Mouse (Mus musculus) hindbrain, embryonic 15.5 days (tissue): Measurements from ENCODE around the gene Atp5g2. TPM values are rescaled to one million over a fixed set of nuclear protein-coding genes. Genes with fewer than 3 reads are reported as not detected.
A peak's percentile ranks its signal among the peaks of the same experiment; 100 is the strongest.

ENCODE experiments used
- ATAC-seq: fragments of 200-750 bp; cut with Nextera tagmentation; 2 replicates; pipeline ENCODE4 v1.8.0; 2017; ENCODE audit warnings: low read depth, moderate number of reproducible peaks, moderate TSS enrichment; ENCODE audit not compliant: low FRiP score
- H3K27ac ChIP-seq: fragments of 300-500 bp; sonication (generic); replicated peaks from 2 replicates; pipeline ENCODE4 v1.5.1; 2015; ENCODE audit warnings: mild to moderate bottlenecking, inconsistent platforms
- H3K27me3 ChIP-seq: fragments of 300-500 bp; sonication (generic); 2 replicates; pipeline ENCODE4 v1.6.1; 2015; ENCODE audit warnings: control low read depth, inconsistent platforms
- H3K36me3 ChIP-seq: fragments of 300-500 bp; sonication (generic); 2 replicates; pipeline ENCODE4 v1.6.1; 2015; ENCODE audit warnings: control low read depth, inconsistent platforms
- H3K4me1 ChIP-seq: fragments of 300-500 bp; sonication (generic); replicated peaks from 2 replicates; pipeline ENCODE4 v1.6.1; 2015; ENCODE audit warnings: control low read depth, inconsistent platforms
- H3K4me2 ChIP-seq: fragments of 300-500 bp; sonication (generic); 2 replicates; pipeline ENCODE4 v1.6.1; 2015; ENCODE audit warnings: moderate library complexity, mild to moderate bottlenecking, inconsistent platforms
- H3K4me3 ChIP-seq: fragments of 300-500 bp; sonication (generic); 2 replicates; pipeline ENCODE4 v1.5.1; 2015; ENCODE audit warnings: mild to moderate bottlenecking, inconsistent platforms
- H3K9ac ChIP-seq: fragments of 300-500 bp; sonication (generic); 2 replicates; pipeline ENCODE4 v1.6.1; 2015; ENCODE audit warnings: inconsistent platforms
- H3K9me3 ChIP-seq: fragments of 300-500 bp; sonication (generic); 2 replicates; pipeline ENCODE4 v1.6.1; 2016; ENCODE audit warnings: control low read depth, inconsistent platforms
- WGBS: fragments of 180-500 bp; shearing (Covaris S2); methylation state at CpG from one replicate; pipeline ENCODE4 v1.1.7; 2015; 5-methylcytosine and 5-hydroxymethylcytosine counted together
- microRNA counts: library from miRNA; unstranded; fragments of <30 nt; microRNA quantifications from one replicate; lab custom pipeline; 2016
- microRNA-seq: library from miRNA; unstranded; fragments of <30 nt; microRNA quantifications from one replicate; pipeline ENCODE4, GENCODE M21; 2016
- polyA plus RNA-seq: library from polyadenylated mRNA; unstranded; fragments of >200 nt; fragmentation: Nextera tagmentation; extraction: Ambion mirVana; gene quantifications from 2 replicates; pipeline ENCODE4 v1.2.1, GENCODE M21; 2015

Atp5g2 gene
- polyA plus RNA-seq, 1 experiment from 2014 or later: 51.0 TPM

- WGBS: 91% methylated on average over 1 of the region's 1 CpGs
- peaks cover 19% of the 10 kb centered on the region for H3K4me1 ChIP-seq
- no peak overlapping the region for H3K27ac ChIP-seq
- no peak for ATAC-seq
- H3K9me3 ChIP-seq: no peaks in the 10 kb centered on the region
- no peak overlapping the region for H3K4me3 ChIP-seq
- H3K4me2 ChIP-seq: no peak overlapping the region
- H3K36me3 ChIP-seq: no peaks in the 10 kb centered on the region
- H3K9ac ChIP-seq: no peak overlapping the region
- H3K27me3 ChIP-seq: no peaks in the 10 kb centered on the region
These were observed 51.4 kb downstream of the Atp5g2 start for GRCm38 (mm10) chr15:102620765-102621164.

GRCm38 (mm10) chr15:102619486-102619885, 52.7 kb downstream of the Atp5g2 start:
- no peaks in the 10 kb centered on the region for H3K27me3 ChIP-seq
- ATAC-seq: no peak
- WGBS: 98% methylated on average over 5 of the region's 5 CpGs

GRCm38 (mm10) chr15:102617654-102618053, 54.5 kb downstream of the Atp5g2 start:
- Histone ChIP-seq H3K36me3 (no peaks in the 10 kb centered on the region), H3K27ac (no peak overlapping the region), H3K4me2 (no peak overlapping the region), H3K27me3 (no peaks in the 10 kb centered on the region), H3K9ac (no peak overlapping the region), H3K4me1 (peaks cover 4% of the 10 kb centered on the region; the same call in 1 of the 2 replicates), H3K9me3 (no peaks in the 10 kb centered on the region), H3K4me3 (no peak overlapping the region)
- WGBS: 98% methylated on average over 1 of the region's 1 CpGs
- no peak for ATAC-seq

More at GRCm38 (mm10) chr15:102619486-102619885, 52.7 kb downstream of the Atp5g2 start:
- Histone ChIP-seq H3K9me3 (no peaks in the 10 kb centered on the region), H3K9ac (no peak overlapping the region), H3K36me3 (no peaks in the 10 kb centered on the region), H3K4me2 (no peak overlapping the region), H3K4me3 (no peak overlapping the region), H3K27ac (no peak overlapping the region), H3K4me1 (peaks cover 17% of the 10 kb centered on the region)

GRCm38 (mm10) chr15:102616174-102616573, 56.0 kb downstream of the Atp5g2 start:
- Histone ChIP-seq H3K27me3 (no peaks in the 10 kb centered on the region), H3K27ac (no peak overlapping the region), H3K4me2 (no peak overlapping the region), H3K9me3 (no peaks in the 10 kb centered on the region), H3K4me3 (no peak overlapping the region), H3K4me1 (no peaks in the 10 kb centered on the region), H3K36me3 (no peaks in the 10 kb centered on the region), H3K9ac (no peak overlapping the region)
- ATAC-seq: no peak
- 95% methylated on average over 2 of the region's 2 CpGs for WGBS

- no peak overlapping the region for H3K27ac ChIP-seq
- H3K27me3 ChIP-seq: no peaks in the 10 kb centered on the region
- no peak for ATAC-seq
- no peak overlapping the region for H3K4me2 ChIP-seq
- H3K4me1 ChIP-seq: no peaks in the 10 kb centered on the region
- no peak overlapping the region for H3K4me3 ChIP-seq
- no peak overlapping the region for H3K9ac ChIP-seq
- H3K36me3 ChIP-seq: no peaks in the 10 kb centered on the region
- no peaks in the 10 kb centered on the region for H3K9me3 ChIP-seq
These were observed 57.9 kb downstream of the Atp5g2 start for GRCm38 (mm10) chr15:102614224-102614623.

- Histone ChIP-seq H3K27me3 (no peaks in the 10 kb centered on the region), H3K36me3 (no peaks in the 10 kb centered on the region), H3K27ac (no peak overlapping the region), H3K9ac (no peak overlapping the region), H3K4me2 (no peak overlapping the region), H3K9me3 (no peaks in the 10 kb centered on the region), H3K4me1 (no peaks in the 10 kb centered on the region), H3K4me3 (no peak overlapping the region)
- no peak for ATAC-seq
These were observed 59.2 kb downstream of the Atp5g2 start for GRCm38 (mm10) chr15:102612966-102613365.

MicroRNA genes within 50 kb of the gene (microRNA counts, 519-probe panel; counts per million panel counts)
- microRNA mmu-miR-688 (lab: Ali Mortazavi, UCI): 2,307 counts per million, percentile 30 among the panel's probes with 10 or more counts

Small RNA genes within 50 kb of the gene (microRNA-seq; reads per million reads assigned to microRNA genes)
- gene Mir688: not detected

Other genes with a start within 250 kb of the Atp5g2 start
- gene Amhr2, start 227.0 kb downstream of the Atp5g2 start, polyA plus RNA-seq: 0.21 and 0.52 TPM in 2 replicates
- gene Prr13, start 213.3 kb downstream of the Atp5g2 start, polyA plus RNA-seq: 88.7 and 98.5 TPM in 2 replicates
- 124 and 126 TPM in 2 replicates for gene Pcbp2, start 201.8 kb downstream of the Atp5g2 start, polyA plus RNA-seq
- gene Gm10337, start 168.6 kb downstream of the Atp5g2 start, polyA plus RNA-seq: 9.5 and 14.8 TPM in 2 replicates
- 55.7 and 58.3 TPM in 2 replicates for gene Map3k12, start 155.3 kb downstream of the Atp5g2 start, polyA plus RNA-seq
- gene Tarbp2, start 154.2 kb downstream of the Atp5g2 start, polyA plus RNA-seq: 98.0 and 104 TPM in 2 replicates
- gene Npff, start 147.4 kb downstream of the Atp5g2 start, polyA plus RNA-seq: 4.8 and 5.3 TPM in 2 replicates
- gene Gm28047, start 47.3 kb downstream of the Atp5g2 start, polyA plus RNA-seq: not detected in 2 replicates
- gene Atf7, start 46.9 kb downstream of the Atp5g2 start, polyA plus RNA-seq: 19.4 and 19.8 TPM in 2 replicates
- 40.3 and 43.3 TPM in 2 replicates for gene Calcoco1, start 49.8 kb upstream of the Atp5g2 start, polyA plus RNA-seq
- not detected in 2 replicates for gene Hoxc13, start 248.8 kb upstream of the Atp5g2 start, polyA plus RNA-seq